Mouse (Mus musculus) intestine, postnatal 0 days (tissue): Measurements from ENCODE around the gene Fbxo22. TPM values are rescaled to one million over a fixed set of nuclear protein-coding genes. Genes with fewer than 3 reads are reported as not detected.

ENCODE experiments used
- ATAC-seq: fragments of 200-750 bp; cut with Nextera tagmentation; 2 replicates; pipeline ENCODE4 v1.8.0; 2017; ENCODE audit warnings: mild to moderate bottlenecking, moderate TSS enrichment, moderate library complexity
- H3K27ac ChIP-seq: fragments of 300-500 bp; sonication (generic); 2 replicates; pipeline ENCODE4 v1.5.1; 2014; ENCODE audit warnings: mild to moderate bottlenecking, low read depth, low read length, moderate library complexity
- H3K27me3 ChIP-seq: fragments of 300-500 bp; sonication (generic); replicated peaks from 2 replicates; pipeline ENCODE4 v1.6.1; 2014; ENCODE audit warnings: low read length, mixed read lengths; ENCODE audit not compliant: control insufficient read depth, insufficient read depth
- H3K36me3 ChIP-seq: fragments of 300-500 bp; sonication (generic); 2 replicates; pipeline ENCODE4 v1.6.1; 2014; ENCODE audit warnings: mild to moderate bottlenecking, moderate library complexity; ENCODE audit not compliant: control insufficient read depth, insufficient read depth
- H3K4me1 ChIP-seq: fragments of 300-500 bp; sonication (generic); replicated peaks from 2 replicates; pipeline ENCODE4 v1.6.1; 2014; ENCODE audit warnings: antibody characterized with exemption, low read length, mixed read lengths; ENCODE audit not compliant: control insufficient read depth, insufficient read depth
- H3K4me2 ChIP-seq: fragments of 300-500 bp; sonication (generic); replicated peaks from 2 replicates; pipeline ENCODE4 v1.6.1; 2014; ENCODE audit warnings: low read depth, mild to moderate bottlenecking, moderate library complexity
- H3K4me3 ChIP-seq: fragments of 300-500 bp; sonication (generic); 2 replicates; pipeline ENCODE4 v1.5.1; 2014; ENCODE audit warnings: low read depth, low read length
- H3K9ac ChIP-seq: fragments of 300-500 bp; sonication (generic); 2 replicates; pipeline ENCODE4 v1.6.1; 2014; ENCODE audit warnings: mild to moderate bottlenecking, low read depth, low read length
- H3K9me3 ChIP-seq: fragments of 300-500 bp; sonication (generic); 2 replicates; pipeline ENCODE4 v1.6.1; 2016; ENCODE audit warnings: mixed run types; ENCODE audit not compliant: control insufficient read depth
- CTCF ChIP-seq: sonication (generic); IDR thresholded peaks from 2 replicates; pipeline ENCODE4 v1.5.1; 2016; ENCODE audit warnings: low read depth, mild to moderate bottlenecking, control low read depth, antibody characterized with exemption, moderate library complexity
- WGBS: fragments of 180-500 bp; shearing (Covaris S2); extraction: QIAGEN DNeasy Blood & Tissue Kit; methylation state at CpG from one replicate; pipeline ENCODE4 v1.1.7; 2014; 5-methylcytosine and 5-hydroxymethylcytosine counted together
- polyA plus RNA-seq: library from polyadenylated mRNA; unstranded; fragments of >200 nt; fragmentation: Nextera tagmentation; extraction: Ambion mirVana; gene quantifications from 2 replicates; pipeline ENCODE4 v1.2.1, GENCODE M21; 2015

The Fbxo22 gene
- polyA plus RNA-seq, 1 experiment from 2014 or later, result 36.5 TPM

DNA sequence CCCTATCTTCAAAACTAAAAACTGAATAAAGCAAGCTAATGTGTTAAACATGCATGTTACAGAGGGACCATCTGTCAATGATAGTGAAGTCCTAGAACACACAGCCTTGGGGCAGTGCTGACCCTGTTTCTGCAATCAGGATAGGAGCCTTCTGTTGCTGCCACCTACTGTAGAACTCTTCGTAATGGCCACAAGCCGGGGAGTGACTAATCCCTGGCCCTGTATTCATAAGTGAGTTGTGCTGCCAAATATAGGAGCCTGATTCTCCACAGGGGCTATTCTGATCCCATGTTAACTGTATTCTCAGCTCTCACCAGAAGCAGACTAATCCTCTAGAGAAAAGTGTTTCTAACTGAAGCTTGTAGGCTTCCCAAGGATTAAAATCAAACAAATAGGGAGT lies 9.4 kb upstream of the Fbxo22 start:
- Histone ChIP-seq H3K27me3 (no peaks in the 10 kb centered on the region), H3K36me3 (peaks cover 7% of the 10 kb centered on the region; the same call in 1 of the 2 replicates), H3K4me2 (no peak overlapping the region), H3K4me1 (no peaks in the 10 kb centered on the region), H3K9ac (no peak overlapping the region), H3K27ac (no peak overlapping the region), H3K4me3 (no peak overlapping the region), H3K9me3 (no peaks in the 10 kb centered on the region)
- no peak for ATAC-seq
- WGBS, result 84% methylated on average over 2 of the region's 2 CpGs
- TF ChIP-seq CTCF, result 0 out of 2 replicates have a peak, but pooled peaks have one; percentile 16

DNA sequence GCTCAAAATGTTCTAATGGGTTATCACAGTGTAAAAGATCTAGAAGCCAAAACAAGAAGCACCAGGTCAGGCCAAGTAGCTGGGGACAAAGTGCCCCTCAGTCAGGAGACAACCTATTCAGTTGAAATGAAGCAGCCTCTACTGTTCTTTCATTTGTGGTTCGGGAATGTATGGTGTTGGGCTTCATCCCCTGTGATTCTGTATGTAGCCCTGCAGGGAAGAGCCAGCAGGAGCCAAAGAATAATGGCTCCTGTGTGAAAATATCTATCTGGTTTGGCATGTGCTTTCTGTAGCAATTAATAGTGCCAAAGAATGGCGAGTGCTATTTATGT lies 301 bp upstream of the Fbxo22 start:
- peak overlapping the region; percentile 91 for H3K27ac ChIP-seq
- peaks cover 13% of the 10 kb centered on the region; the same call in 1 of the 2 replicates for H3K4me1 ChIP-seq
- TF ChIP-seq CTCF, result no peak
- H3K4me3 ChIP-seq, result peak overlapping the region; percentile 75
- 0% methylated on average over 2 of the region's 2 CpGs for WGBS
- H3K36me3 ChIP-seq, result peaks cover 7% of the 10 kb centered on the region; the same call in 1 of the 2 replicates
- no peaks in the 10 kb centered on the region for H3K27me3 ChIP-seq
- peak overlapping the region; percentile 71 for H3K9ac ChIP-seq
- H3K4me2 ChIP-seq, result peak overlapping the region; percentile 87
- peak; percentile 28; the same call in 1 of the 2 replicates for ATAC-seq
- H3K9me3 ChIP-seq, result no peaks in the 10 kb centered on the region

DNA sequence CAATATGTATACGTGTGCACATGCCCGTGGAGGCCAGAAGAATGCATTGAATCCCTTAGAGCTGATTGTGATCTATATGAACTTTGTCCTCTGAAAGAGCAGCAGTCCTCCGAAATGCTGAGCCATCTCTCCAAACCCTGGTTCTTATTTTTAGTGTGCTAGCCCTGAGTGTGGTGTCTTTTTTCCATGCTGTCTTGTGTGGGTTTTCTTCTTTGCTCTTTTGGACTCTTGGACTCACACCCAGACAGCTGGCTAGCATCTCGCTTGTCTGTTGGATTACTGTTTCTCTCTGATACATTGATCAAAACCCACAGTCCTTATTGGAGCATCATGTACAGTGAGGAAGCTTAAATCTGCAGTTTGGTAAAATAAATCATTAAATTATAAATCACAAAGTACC lies 2.9 kb downstream of the Fbxo22 start:
- Histone ChIP-seq H3K9ac (no peak overlapping the region), H3K36me3 (peaks cover 28% of the 10 kb centered on the region), H3K4me3 (no peak overlapping the region), H3K27ac (no peak overlapping the region; the same call in 1 of the 2 replicates), H3K9me3 (no peaks in the 10 kb centered on the region), H3K4me1 (peaks cover 13% of the 10 kb centered on the region; the same call in 1 of the 2 replicates), H3K4me2 (peak overlapping the region; percentile 24; the same call in 1 of the 2 replicates), H3K27me3 (no peaks in the 10 kb centered on the region)
- 40% methylated on average over 4 of the region's 4 CpGs for WGBS
- ATAC-seq, result no peak
- no peak for TF ChIP-seq CTCF

GRCm38 (mm10) chr9:55213396-55213795 lies 4.7 kb downstream of the Fbxo22 start:
- ATAC-seq, result no peak
- H3K9ac ChIP-seq, result no peak overlapping the region
- H3K9me3 ChIP-seq, result no peaks in the 10 kb centered on the region
- H3K27ac ChIP-seq, result no peak overlapping the region
- no peak for TF ChIP-seq CTCF
- H3K4me2 ChIP-seq, result no peak overlapping the region
- no peaks in the 10 kb centered on the region for H3K27me3 ChIP-seq
- peaks cover 8% of the 10 kb centered on the region; the same call in 1 of the 2 replicates for H3K4me1 ChIP-seq
- 64% methylated on average over 1 of the region's 1 CpGs for WGBS
- no peak overlapping the region for H3K4me3 ChIP-seq
- H3K36me3 ChIP-seq, result peaks cover 46% of the 10 kb centered on the region

DNA sequence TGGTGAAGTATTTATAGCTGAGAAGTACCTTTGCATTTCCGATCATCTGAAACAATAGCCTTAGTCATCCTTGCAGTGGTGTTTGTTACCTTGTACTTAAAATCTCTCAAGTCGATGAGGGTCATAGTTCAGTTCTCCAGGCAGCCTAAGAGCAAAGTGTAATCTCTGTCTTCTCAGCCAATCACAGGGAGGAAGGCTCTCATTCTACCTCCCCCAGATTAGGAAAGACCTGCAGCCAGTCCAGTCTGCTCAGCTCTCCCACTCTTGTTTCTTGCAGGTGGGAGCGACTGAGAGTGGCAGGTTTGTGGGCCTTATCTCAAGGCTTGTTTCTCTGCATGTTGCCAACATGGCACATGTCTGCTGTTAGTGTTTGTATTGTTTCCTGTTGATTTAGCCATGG lies 6.3 kb downstream of the Fbxo22 start:
- Histone ChIP-seq H3K4me1 (peaks cover under 1% of the 10 kb centered on the region; the same call in 1 of the 2 replicates), H3K4me3 (no peak overlapping the region), H3K4me2 (no peak overlapping the region), H3K9ac (no peak overlapping the region), H3K9me3 (no peaks in the 10 kb centered on the region), H3K27me3 (no peaks in the 10 kb centered on the region), H3K27ac (no peak overlapping the region), H3K36me3 (peaks cover 58% of the 10 kb centered on the region)
- ATAC-seq, result peak; percentile 72
- TF ChIP-seq CTCF, result no peak
- WGBS, result 47% methylated on average over 3 of the region's 3 CpGs

GRCm38 (mm10) chr9:55215648-55216047 lies 6.9 kb downstream of the Fbxo22 start:
- Histone ChIP-seq H3K4me2 (no peak overlapping the region), H3K36me3 (peaks cover 64% of the 10 kb centered on the region), H3K4me1 (no peaks in the 10 kb centered on the region), H3K27me3 (no peaks in the 10 kb centered on the region), H3K9ac (no peak overlapping the region), H3K4me3 (no peak overlapping the region), H3K9me3 (no peaks in the 10 kb centered on the region), H3K27ac (no peak overlapping the region)
- 88% methylated on average over 3 of the region's 3 CpGs for WGBS
- ATAC-seq, result no peak
- TF ChIP-seq CTCF, result no peak

DNA sequence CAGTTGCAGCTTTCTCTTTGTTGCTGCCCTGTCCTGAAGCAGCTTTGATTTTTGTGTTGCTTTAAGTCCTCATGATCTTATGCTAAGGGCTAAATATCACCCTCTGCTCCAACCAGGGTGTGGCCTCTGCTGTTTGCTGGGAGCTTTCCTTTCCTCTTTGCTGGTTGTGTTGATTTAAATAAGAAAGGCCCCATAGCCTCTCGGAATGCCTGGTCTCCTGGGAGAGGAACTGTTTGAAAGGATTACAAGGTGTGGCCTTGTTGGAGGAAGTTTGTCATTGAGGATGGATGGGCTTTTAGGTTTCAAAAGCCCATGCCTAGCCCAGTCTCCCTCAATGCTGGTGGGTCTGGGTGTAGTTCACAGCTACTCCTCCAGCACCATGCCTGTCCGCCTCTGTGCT lies 7.4 kb downstream of the Fbxo22 start:
- Histone ChIP-seq H3K27ac (no peak overlapping the region), H3K36me3 (peaks cover 68% of the 10 kb centered on the region), H3K4me2 (no peak overlapping the region), H3K4me1 (no peaks in the 10 kb centered on the region), H3K27me3 (no peaks in the 10 kb centered on the region), H3K4me3 (no peak overlapping the region), H3K9me3 (no peaks in the 10 kb centered on the region), H3K9ac (no peak overlapping the region)
- no peak for TF ChIP-seq CTCF
- no peak for ATAC-seq
- 67% methylated on average over 2 of the region's 2 CpGs for WGBS
